Mouse (Mus musculus) cortical plate, adult 2 months (tissue): ENCODE data around the gene Emb.

Experiments
- CTCF ChIP-seq: fragments of 200-500 bp; IDR thresholded peaks from 2 replicates; pipeline ENCODE4 v1.5.1; 2011; ENCODE audit warnings: mild to moderate bottlenecking, control low read depth, low read length; ENCODE audit not compliant: insufficient read depth; ENCODE audit errors: extremely low read depth
- POLR2A ChIP-seq: fragments of 200-500 bp; IDR thresholded peaks from 2 replicates; pipeline ENCODE4 v1.6.1; 2011; ENCODE audit warnings: mild to moderate bottlenecking, low read length, control low read depth; ENCODE audit not compliant: insufficient read depth; ENCODE audit errors: extremely low read depth

DNA sequence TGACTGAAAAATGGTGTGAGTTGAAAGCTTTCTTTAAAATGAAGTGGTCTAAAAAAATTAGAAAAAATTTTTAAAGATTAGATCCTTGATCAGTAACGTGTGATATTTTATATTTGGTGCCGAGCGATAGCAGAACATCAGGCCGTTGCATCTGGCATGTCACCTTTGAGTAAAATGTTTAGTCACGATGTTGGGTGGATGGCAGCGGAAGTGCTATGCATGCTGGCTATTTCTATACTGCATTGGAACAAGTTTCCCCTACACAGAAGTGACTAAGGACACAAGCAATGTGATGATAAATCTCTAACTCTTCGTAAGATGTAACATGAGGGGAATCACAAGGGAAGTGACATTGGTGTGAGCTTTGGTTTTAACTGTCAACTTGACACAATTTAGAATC, 3.7 kb upstream of the Emb start:
- TF ChIP-seq CTCF (no peak), POLR2A (no peak)
